Comparison of ENCODE assay signal across 10 mouse cellular contexts in the genomic region with DNA sequence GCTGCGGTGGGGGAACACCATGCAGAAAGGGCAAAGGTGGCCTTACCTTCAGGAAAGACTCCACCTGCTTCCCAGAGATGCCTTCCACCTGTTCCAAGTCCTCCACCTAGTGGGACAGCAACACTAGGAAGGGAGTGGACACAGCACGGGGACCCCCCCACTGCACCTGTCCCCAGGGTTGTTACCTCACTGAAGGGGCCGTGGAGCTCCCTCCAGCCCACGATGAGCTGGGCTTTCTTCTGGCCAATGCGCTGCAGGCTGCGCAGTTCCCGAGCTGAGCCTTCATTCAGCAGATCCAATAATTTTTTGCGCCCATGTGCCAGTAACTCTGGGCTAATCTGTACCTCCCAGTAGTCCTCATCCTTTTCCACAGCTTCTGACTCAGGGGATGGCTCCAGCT. TPM values are rescaled to one million over a fixed set of nuclear protein-coding genes. Genes with fewer than 3 reads are reported as not detected.
A peak's percentile ranks its signal among the peaks of the same experiment; 100 is the strongest.
DNase-seq lines count a peak whose midpoint lies in the region; ATAC-seq and TF ChIP-seq lines count a peak whose summit lies in the region.
"Had no signal": no experiment of that assay in that cellular context is flagged by ENCODE, and none has a peak within 500 bp of the region (broad histone marks: within the 10 kb centered on the region; RNA-seq: fewer than 3 reads in every experiment).

No protein-coding gene starts in this region.

- H3K4me1 ChIP-seq in heart, embryonic 16.5 days (ENCODE audit: control insufficient read depth, insufficient read depth, low read length), result peaks cover 27% of the 10 kb centered on the region
- H3K4me1 ChIP-seq in forebrain, postnatal 0 days (ENCODE audit: insufficient read depth), result peaks cover 22% of the 10 kb centered on the region
- peaks cover 28% of the 10 kb centered on the region for H3K4me1 ChIP-seq in midbrain, embryonic 11.5 days (ENCODE audit: control insufficient read depth, insufficient read depth, low read length)

- no peaks in the 10 kb centered on the region for H3K9me3 ChIP-seq in heart, embryonic 16.5 days (replicated peaks; ENCODE audit: control insufficient read depth, low read length)
- H3K9me3 ChIP-seq in forebrain, postnatal 0 days (ENCODE audit: low read length), result no peaks in the 10 kb centered on the region
- H3K9me3 ChIP-seq in midbrain, embryonic 11.5 days (ENCODE audit: control insufficient read depth, low read length), result no peaks in the 10 kb centered on the region

- H3K36me3 ChIP-seq in heart, embryonic 16.5 days (ENCODE audit: control insufficient read depth, insufficient read depth), result peaks cover 41% of the 10 kb centered on the region
- H3K36me3 ChIP-seq in forebrain, postnatal 0 days (ENCODE audit: insufficient read depth), result peaks cover 8% of the 10 kb centered on the region
- H3K36me3 ChIP-seq in midbrain, embryonic 11.5 days (ENCODE audit: control insufficient read depth, insufficient read depth, low read length), result peaks cover 24% of the 10 kb centered on the region

- peak overlapping the region; percentile 99 for H3K9ac ChIP-seq in heart, embryonic 16.5 days (ENCODE audit: low read length)
- peak overlapping the region; percentile 52 for H3K9ac ChIP-seq in forebrain, postnatal 0 days
- H3K9ac ChIP-seq in midbrain, embryonic 11.5 days (ENCODE audit: low read length), result peak overlapping the region; percentile 60

- H3K4me2 ChIP-seq in heart, embryonic 16.5 days (ENCODE audit: low read depth, low read length), result peak overlapping the region; percentile 81
- H3K4me2 ChIP-seq in forebrain, postnatal 0 days (ENCODE audit: low read depth), result peak overlapping the region; percentile 87
- H3K4me2 ChIP-seq in midbrain, embryonic 11.5 days, result peak overlapping the region; percentile 60

- intact Hi-C loops in heart, postnatal 14 days (cut with DNase I), result no loop called here

- WGBS in heart, embryonic 16.5 days, result 59% methylated on average over 8 of the region's 8 CpGs
- 43% methylated on average over 8 of the region's 8 CpGs for WGBS in forebrain, postnatal 0 days
- 71% methylated on average over 8 of the region's 8 CpGs for WGBS in midbrain, embryonic 11.5 days

- no peak for ATAC-seq in heart, embryonic 16.5 days (replicated peaks; ENCODE audit: extremely low read depth, insufficient read depth, low FRiP score)
- ATAC-seq in forebrain, postnatal 0 days, result no peak
- peak; percentile 5; the same call in 1 of the 2 replicates for ATAC-seq in midbrain, embryonic 11.5 days (ENCODE audit: low FRiP score)

- peak overlapping the region; percentile 100 for H3K27ac ChIP-seq in heart, embryonic 16.5 days (ENCODE audit: low read length)
- H3K27ac ChIP-seq in forebrain, postnatal 0 days (ENCODE audit: low read depth, low read length), result peak overlapping the region; percentile 99
- H3K27ac ChIP-seq in midbrain, embryonic 11.5 days (ENCODE audit: low read depth, low read length), result peak overlapping the region; percentile 97

- no peaks in the 10 kb centered on the region for H3K27me3 ChIP-seq in heart, embryonic 16.5 days (ENCODE audit: control insufficient read depth, insufficient read depth, low read length)
- no peaks in the 10 kb centered on the region for H3K27me3 ChIP-seq in forebrain, postnatal 0 days (ENCODE audit: insufficient read depth, low read length)
- H3K27me3 ChIP-seq in midbrain, embryonic 11.5 days (ENCODE audit: control insufficient read depth, insufficient read depth, low read length), result no peaks in the 10 kb centered on the region
- H3K27me3 ChIP-seq: Patski had no signal

- no peak for DNase-seq in heart, postnatal 14 days
- peak; percentile 57 for DNase-seq in MN1 (ENCODE audit: low spot score)
- peak; percentile 15 for DNase-seq in forebrain, postnatal 0 days
- no peak for DNase-seq in midbrain, embryonic 11.5 days (ENCODE audit: low spot score, missing footprints)
- no peak for DNase-seq in layer of hippocampus, postnatal 14 days (ENCODE audit: low spot score in 2 of 2)
- no peak for DNase-seq in adrenal gland, postnatal 4 days (ENCODE audit: low spot score in 2 of 2)
- DNase-seq in embryo, embryonic 9.5 days (ENCODE audit: extremely low spot score), result no peak

- H3K4me3 ChIP-seq in heart, embryonic 16.5 days (ENCODE audit: low read length), result peak overlapping the region; percentile 94
- H3K4me3 ChIP-seq in forebrain, postnatal 0 days (ENCODE audit: low read depth, low read length), result peak overlapping the region; percentile 97
- peak overlapping the region; percentile 99 for H3K4me3 ChIP-seq in midbrain, embryonic 11.5 days (ENCODE audit: low read depth, low read length)

- TF ChIP-seq CTCF in forebrain, postnatal 0 days (IDR thresholded peaks at IDR 0.05; ENCODE audit: low read depth), result no peak

RNA-seq across cellular contexts. Expression of a gene that starts 1.0 kb away (rescaled TPM):
- 31.5 and 34.1 TPM in 2 replicates for polyA plus RNA-seq in heart, embryonic 16.5 days (2015; fragmentation: Nextera tagmentation; extraction: Ambion mirVana)
- 10 to 100 TPM; 81.8 to 91.3 TPM for total RNA-seq in heart, postnatal 14 days (2021)
- total RNA-seq in forebrain, postnatal 0 days (2014; rRNA removed), result 176 and 200 TPM in 2 replicates
- 69.5 and 73.9 TPM in 2 replicates for polyA plus RNA-seq in forebrain, postnatal 0 days (2015; fragmentation: Nextera tagmentation; extraction: Ambion mirVana)
- 64.3 and 80.7 TPM in 2 replicates for polyA plus RNA-seq in midbrain, embryonic 11.5 days (2014; fragmentation: Nextera tagmentation; extraction: Ambion mirVana)
- 100 to 1,000 TPM; 270 to 285 TPM for total RNA-seq in layer of hippocampus, postnatal 14 days (2021)
- total RNA-seq in adrenal gland, postnatal 4 days (2021), result 100 to 1,000 TPM; 240 to 256 TPM

RNA-seq across cellular contexts. Expression of a gene that starts 6.9 kb away (rescaled TPM):
- 1.6 and 2.4 TPM in 2 replicates for polyA plus RNA-seq in heart, embryonic 16.5 days (2015; fragmentation: Nextera tagmentation; extraction: Ambion mirVana)
- total RNA-seq in heart, postnatal 14 days (2021), result 1 to 10 TPM; 1.1 to 1.2 TPM
- 68.2 and 77.8 TPM in 2 replicates for total RNA-seq in forebrain, postnatal 0 days (2014; rRNA removed)
- polyA plus RNA-seq in forebrain, postnatal 0 days (2015; fragmentation: Nextera tagmentation; extraction: Ambion mirVana), result 84.1 and 84.3 TPM in 2 replicates
- 2.6 and 4.0 TPM in 2 replicates for polyA plus RNA-seq in midbrain, embryonic 11.5 days (2014; fragmentation: Nextera tagmentation; extraction: Ambion mirVana)
- total RNA-seq in layer of hippocampus, postnatal 14 days (2021), result 100 to 1,000 TPM; 184 to 201 TPM
- total RNA-seq in adrenal gland, postnatal 4 days (2021), result 10 to 100 TPM in 1 of 2 experiments, 1 to 10 TPM in 1; 7.4 to 11.1 TPM

RNA-seq across cellular contexts. Expression of a gene that starts 7.0 kb away (rescaled TPM):
- 15.4 and 38.5 TPM in 2 replicates for polyA plus RNA-seq in heart, embryonic 16.5 days (2015; fragmentation: Nextera tagmentation; extraction: Ambion mirVana)
- 10 to 100 TPM; 18.0 to 19.8 TPM for total RNA-seq in heart, postnatal 14 days (2021)
- total RNA-seq in forebrain, postnatal 0 days (2014; rRNA removed), result 49.1 and 53.6 TPM in 2 replicates
- 36.7 and 42.2 TPM in 2 replicates for polyA plus RNA-seq in forebrain, postnatal 0 days (2015; fragmentation: Nextera tagmentation; extraction: Ambion mirVana)
- 58.8 and 68.8 TPM in 2 replicates for polyA plus RNA-seq in midbrain, embryonic 11.5 days (2014; fragmentation: Nextera tagmentation; extraction: Ambion mirVana)
- total RNA-seq in layer of hippocampus, postnatal 14 days (2021), result 10 to 100 TPM; 34.0 to 35.5 TPM
- 10 to 100 TPM; 34.8 to 36.6 TPM for total RNA-seq in adrenal gland, postnatal 4 days (2021)

RNA-seq across cellular contexts. Expression of a gene that starts 10.7 kb away (rescaled TPM):
- 61.0 and 78.5 TPM in 2 replicates for polyA plus RNA-seq in heart, embryonic 16.5 days (2015; fragmentation: Nextera tagmentation; extraction: Ambion mirVana)
- total RNA-seq in heart, postnatal 14 days (2021), result 10 to 100 TPM; 15.2 to 20.6 TPM
- total RNA-seq in forebrain, postnatal 0 days (2014; rRNA removed), result 19.2 and 21.9 TPM in 2 replicates
- polyA plus RNA-seq in forebrain, postnatal 0 days (2015; fragmentation: Nextera tagmentation; extraction: Ambion mirVana), result 18.1 and 31.6 TPM in 2 replicates
- 59.0 and 70.6 TPM in 2 replicates for polyA plus RNA-seq in midbrain, embryonic 11.5 days (2014; fragmentation: Nextera tagmentation; extraction: Ambion mirVana)
- total RNA-seq in layer of hippocampus, postnatal 14 days (2021), result 10 to 100 TPM; 21.2 to 27.3 TPM
- 10 to 100 TPM; 12.4 to 15.4 TPM for total RNA-seq in adrenal gland, postnatal 4 days (2021)

RNA-seq across cellular contexts. Expression of a gene that starts 11.6 kb away (rescaled TPM):
- 0.75 TPM in 1 of 2 replicates, not detected in the other for polyA plus RNA-seq in heart, embryonic 16.5 days (2015; fragmentation: Nextera tagmentation; extraction: Ambion mirVana)
- not detected for total RNA-seq in heart, postnatal 14 days (2021)
- total RNA-seq in forebrain, postnatal 0 days (2014; rRNA removed), result 3.8 TPM in 1 of 2 replicates, not detected in the other
- polyA plus RNA-seq in forebrain, postnatal 0 days (2015; fragmentation: Nextera tagmentation; extraction: Ambion mirVana), result 1.0 TPM in 1 of 2 replicates, not detected in the other
- not detected in 2 replicates for polyA plus RNA-seq in midbrain, embryonic 11.5 days (2014; fragmentation: Nextera tagmentation; extraction: Ambion mirVana)
- total RNA-seq in layer of hippocampus, postnatal 14 days (2021), result 1 to 10 TPM in 1 of 2 experiments, not detected in 1; 2.0 TPM
- 1 to 10 TPM; 3.5 to 8.3 TPM for total RNA-seq in adrenal gland, postnatal 4 days (2021)
- total RNA-seq: layer of hippocampus, adult 18-20 months had no signal

Comparison
In these comparisons a context has a peak if more than half of its experiments do, and no peak if none do; other contexts are left out.
1. DNase-seq: peak in MN1 (single experiment) and forebrain, postnatal 0 days (single experiment); none in heart, postnatal 14 days (0 of 2), midbrain, embryonic 11.5 days (single experiment), layer of hippocampus, postnatal 14 days (0 of 2), adrenal gland, postnatal 4 days (0 of 2) and embryo, embryonic 9.5 days (single experiment).
2. Peak in every context shown above with its lines, with median percentiles within 50 percentile points of each other: H3K27ac ChIP-seq, H3K4me2 ChIP-seq, H3K4me3 ChIP-seq and H3K9ac ChIP-seq.